Mouse (Mus musculus): ENCODE results near the gene Stab2. TPM values are rescaled to one million over a fixed set of nuclear protein-coding genes. Genes with fewer than 3 reads are reported as not detected.

Gene Stab2
- polyA plus RNA-seq, 1 experiment from 2014 or later, result 0.14 TPM

GRCm38 (mm10) chr10:87024884-87025283 lies 17.1 kb upstream of the Stab2 start:
- Histone ChIP-seq H3K9me3 (replicated peaks) (no peaks in the 10 kb centered on the region), H3K4me1 (peaks cover 12% of the 10 kb centered on the region; the same call in 1 of the 2 replicates), H3K4me3 (no peak overlapping the region), H3K27me3 (ENCODE audit: low read depth, poor library complexity, severe bottlenecking) (peaks cover 13% of the 10 kb centered on the region), H3K36me3 (no peaks in the 10 kb centered on the region), H3K27ac (replicated peaks) (no peak overlapping the region)
- DNase-seq (ENCODE audit: low spot score), result peak; percentile 85
- WGBS, result 3% methylated on average over 8 of the region's 10 CpGs

GRCm38 (mm10) chr10:87020711-87021110 lies 12.9 kb upstream of the Stab2 start:
- peaks cover 20% of the 10 kb centered on the region for H3K27me3 ChIP-seq (ENCODE audit: low read depth, poor library complexity, severe bottlenecking)
- peaks cover 26% of the 10 kb centered on the region for H3K4me1 ChIP-seq
- peak; percentile 35 for DNase-seq (ENCODE audit: low spot score)
- no peak overlapping the region for H3K27ac ChIP-seq (replicated peaks)
- no peaks in the 10 kb centered on the region for H3K9me3 ChIP-seq (replicated peaks)
- 74% methylated on average over 16 of the region's 16 CpGs for WGBS
- H3K36me3 ChIP-seq, result no peaks in the 10 kb centered on the region
- H3K4me3 ChIP-seq, result no peak overlapping the region

- Histone ChIP-seq H3K36me3 (no peaks in the 10 kb centered on the region), H3K27ac (replicated peaks) (no peak overlapping the region), H3K4me3 (no peak overlapping the region), H3K9me3 (replicated peaks) (no peaks in the 10 kb centered on the region), H3K4me1 (peaks cover 28% of the 10 kb centered on the region), H3K27me3 (ENCODE audit: low read depth, poor library complexity, severe bottlenecking) (peaks cover 20% of the 10 kb centered on the region)
- no peak for DNase-seq (ENCODE audit: low spot score)
- 76% methylated on average over 9 of the region's 9 CpGs for WGBS
Observed at GRCm38 (mm10) chr10:87018876-87019275, 11.1 kb upstream of the Stab2 start.

GRCm38 (mm10) chr10:87016151-87016692 lies 8.4 kb upstream of the Stab2 start:
- peak; percentile 46 for DNase-seq (ENCODE audit: low spot score)
- no peaks in the 10 kb centered on the region for H3K36me3 ChIP-seq
- peaks cover 19% of the 10 kb centered on the region for H3K27me3 ChIP-seq (ENCODE audit: low read depth, poor library complexity, severe bottlenecking)
- no peak overlapping the region for H3K4me3 ChIP-seq
- peaks cover 28% of the 10 kb centered on the region for H3K4me1 ChIP-seq
- no peaks in the 10 kb centered on the region for H3K9me3 ChIP-seq (replicated peaks)
- peak overlapping the region; percentile 70 for H3K27ac ChIP-seq (replicated peaks)
- 37% methylated on average over 9 of the region's 9 CpGs for WGBS

GRCm38 (mm10) chr10:87015403-87015802 lies 7.6 kb upstream of the Stab2 start:
- 81% methylated on average over 5 of the region's 5 CpGs for WGBS
- Histone ChIP-seq H3K27me3 (ENCODE audit: low read depth, poor library complexity, severe bottlenecking) (peaks cover 11% of the 10 kb centered on the region), H3K27ac (replicated peaks) (no peak overlapping the region), H3K4me3 (no peak overlapping the region), H3K9me3 (replicated peaks) (no peaks in the 10 kb centered on the region), H3K36me3 (no peaks in the 10 kb centered on the region), H3K4me1 (peaks cover 28% of the 10 kb centered on the region)
- no peak for DNase-seq (ENCODE audit: low spot score)

- DNase-seq (ENCODE audit: low spot score), result no peak
- Histone ChIP-seq H3K4me3 (no peak overlapping the region), H3K27me3 (ENCODE audit: low read depth, poor library complexity, severe bottlenecking) (peaks cover 11% of the 10 kb centered on the region), H3K36me3 (no peaks in the 10 kb centered on the region), H3K4me1 (peaks cover 26% of the 10 kb centered on the region), H3K27ac (replicated peaks) (no peak overlapping the region), H3K9me3 (replicated peaks) (no peaks in the 10 kb centered on the region)
- 88% methylated on average over 7 of the region's 7 CpGs for WGBS
Observed at GRCm38 (mm10) chr10:87014391-87014965, 6.7 kb upstream of the Stab2 start.

GRCm38 (mm10) chr10:87012087-87012486 lies 4.3 kb upstream of the Stab2 start:
- Histone ChIP-seq H3K4me1 (peaks cover 20% of the 10 kb centered on the region), H3K9me3 (replicated peaks) (no peaks in the 10 kb centered on the region), H3K27ac (replicated peaks) (no peak overlapping the region), H3K36me3 (no peaks in the 10 kb centered on the region), H3K27me3 (ENCODE audit: low read depth, poor library complexity, severe bottlenecking) (no peaks in the 10 kb centered on the region), H3K4me3 (no peak overlapping the region)
- WGBS, result 96% methylated on average over 7 of the region's 7 CpGs
- DNase-seq (ENCODE audit: low spot score), result no peak

- Histone ChIP-seq H3K4me3 (no peak overlapping the region), H3K9me3 (replicated peaks) (no peaks in the 10 kb centered on the region), H3K4me1 (no peaks in the 10 kb centered on the region), H3K36me3 (no peaks in the 10 kb centered on the region), H3K27me3 (ENCODE audit: low read depth, poor library complexity, severe bottlenecking) (no peaks in the 10 kb centered on the region), H3K27ac (replicated peaks) (no peak overlapping the region)
- WGBS, result 88% methylated on average over 3 of the region's 3 CpGs
- no peak for DNase-seq (ENCODE audit: low spot score)
Observed at GRCm38 (mm10) chr10:87008215-87008499, 332 bp upstream of the Stab2 start.

- no peak for DNase-seq (ENCODE audit: low spot score)
- H3K27ac ChIP-seq (replicated peaks), result no peak overlapping the region
- no peaks in the 10 kb centered on the region for H3K9me3 ChIP-seq (replicated peaks)
- no peak overlapping the region for H3K4me3 ChIP-seq
- no peaks in the 10 kb centered on the region for H3K4me1 ChIP-seq
- H3K27me3 ChIP-seq (ENCODE audit: low read depth, poor library complexity, severe bottlenecking), result no peaks in the 10 kb centered on the region
- H3K36me3 ChIP-seq, result no peaks in the 10 kb centered on the region
- 88% methylated on average over 14 of the region's 14 CpGs for WGBS
Observed at GRCm38 (mm10) chr10:86992238-86992976, 15.4 kb downstream of the Stab2 start.

GRCm38 (mm10) chr10:86990666-86991065 lies 17.2 kb downstream of the Stab2 start:
- Histone ChIP-seq H3K9me3 (replicated peaks) (no peaks in the 10 kb centered on the region), H3K27ac (replicated peaks) (no peak overlapping the region), H3K27me3 (ENCODE audit: low read depth, poor library complexity, severe bottlenecking) (no peaks in the 10 kb centered on the region), H3K4me1 (no peaks in the 10 kb centered on the region), H3K4me3 (no peak overlapping the region), H3K36me3 (no peaks in the 10 kb centered on the region)
- DNase-seq (ENCODE audit: low spot score), result no peak
- 82% methylated on average over 9 of the region's 9 CpGs for WGBS

- Histone ChIP-seq H3K27ac (replicated peaks) (no peak overlapping the region), H3K36me3 (no peaks in the 10 kb centered on the region), H3K27me3 (ENCODE audit: low read depth, poor library complexity, severe bottlenecking) (no peaks in the 10 kb centered on the region), H3K9me3 (replicated peaks) (no peaks in the 10 kb centered on the region), H3K4me1 (no peaks in the 10 kb centered on the region), H3K4me3 (no peak overlapping the region)
- DNase-seq (ENCODE audit: low spot score), result no peak
- 79% methylated on average over 8 of the region's 8 CpGs for WGBS
Observed at GRCm38 (mm10) chr10:86989838-86990237, 18.0 kb downstream of the Stab2 start.

- no peak for DNase-seq (ENCODE audit: low spot score)
- peaks cover 11% of the 10 kb centered on the region for H3K4me1 ChIP-seq
- no peak overlapping the region for H3K27ac ChIP-seq (replicated peaks)
- H3K4me3 ChIP-seq, result no peak overlapping the region
- no peaks in the 10 kb centered on the region for H3K9me3 ChIP-seq (replicated peaks)
- H3K27me3 ChIP-seq (ENCODE audit: low read depth, poor library complexity, severe bottlenecking), result no peaks in the 10 kb centered on the region; the same call in 1 of the 2 replicates
- 85% methylated on average over 5 of the region's 5 CpGs for WGBS
- no peaks in the 10 kb centered on the region for H3K36me3 ChIP-seq
Observed at GRCm38 (mm10) chr10:86976001-86976726, 31.7 kb downstream of the Stab2 start.

- 89% methylated on average over 5 of the region's 5 CpGs for WGBS
- no peaks in the 10 kb centered on the region for H3K36me3 ChIP-seq
- no peak overlapping the region for H3K27ac ChIP-seq (replicated peaks)
Observed at GRCm38 (mm10) chr10:86973276-86973675, 34.5 kb downstream of the Stab2 start.

More at GRCm38 (mm10) chr10:86973276-86973675, 34.5 kb downstream of the Stab2 start:
- Histone ChIP-seq H3K27me3 (ENCODE audit: low read depth, poor library complexity, severe bottlenecking) (no peaks in the 10 kb centered on the region; the same call in 1 of the 2 replicates), H3K4me3 (no peak overlapping the region), H3K4me1 (peaks cover 11% of the 10 kb centered on the region), H3K9me3 (replicated peaks) (no peaks in the 10 kb centered on the region)
- DNase-seq (ENCODE audit: low spot score), result no peak
